Mouse (Mus musculus) heart, adult 11 months (tissue): ENCODE measurements around the gene Tbx10.
A peak's percentile ranks its signal among the peaks of the same experiment; 100 is the strongest.
"Not testable (repeated sequence)": the region's sequence is repeated elsewhere in the genome, so short reads cannot be mapped to it uniquely, and the experiment has no call there.

Experiments used
- DNase-seq: peaks from one replicate; pipeline ENCODE4 v3.0.0; 2022

Tbx10 gene

GRCm38 (mm10) chr19:4045966-4046865 is 53.7 kb downstream of the Tbx10 start, which contains the start of gene Gstp2:
TSS of gene Gstp2 (minus strand) at chr19:4046023.
- DNase-seq = peak; percentile 99

DNA sequence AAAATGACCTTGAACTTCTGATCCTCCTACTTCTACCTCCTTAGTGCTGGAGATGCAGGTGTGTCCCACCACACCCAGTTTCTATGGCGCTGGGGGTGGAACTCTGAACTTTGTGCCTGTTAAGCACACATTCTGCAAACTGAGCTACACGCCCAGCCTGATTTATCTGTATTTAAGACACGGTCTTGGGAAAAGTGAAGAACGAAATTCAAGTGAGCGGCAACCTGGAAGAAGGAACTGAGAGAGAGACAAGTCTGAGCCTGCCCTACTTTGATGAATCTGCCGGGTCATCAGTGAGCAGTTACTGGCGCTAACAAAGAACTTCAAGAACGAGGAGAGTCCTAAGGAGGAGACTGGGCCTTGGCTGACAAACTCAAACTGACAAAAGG is 54.3 kb downstream of the Tbx10 start:
- DNase-seq = peak; percentile 92

DNA sequence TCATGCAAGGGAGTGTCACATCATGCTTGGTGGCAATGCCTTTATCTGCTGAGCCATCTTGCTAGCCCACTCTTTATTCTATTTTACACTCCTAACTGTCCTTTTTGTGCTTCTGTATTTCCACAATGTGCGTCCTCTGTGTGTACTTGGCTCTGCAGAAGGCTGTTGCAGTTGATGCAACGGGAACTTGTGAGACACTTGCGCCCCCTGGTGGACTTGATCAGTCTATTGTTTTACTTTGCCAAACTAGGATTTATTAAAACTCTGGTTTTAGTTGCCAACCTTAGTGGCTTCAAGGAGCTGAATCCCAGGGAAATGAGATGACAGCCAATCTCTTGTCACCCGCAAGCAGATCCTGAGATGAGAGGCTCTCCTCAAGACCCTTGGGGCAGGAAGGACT is 55.3 kb downstream of the Tbx10 start:
- peak; percentile 94 for DNase-seq

DNA sequence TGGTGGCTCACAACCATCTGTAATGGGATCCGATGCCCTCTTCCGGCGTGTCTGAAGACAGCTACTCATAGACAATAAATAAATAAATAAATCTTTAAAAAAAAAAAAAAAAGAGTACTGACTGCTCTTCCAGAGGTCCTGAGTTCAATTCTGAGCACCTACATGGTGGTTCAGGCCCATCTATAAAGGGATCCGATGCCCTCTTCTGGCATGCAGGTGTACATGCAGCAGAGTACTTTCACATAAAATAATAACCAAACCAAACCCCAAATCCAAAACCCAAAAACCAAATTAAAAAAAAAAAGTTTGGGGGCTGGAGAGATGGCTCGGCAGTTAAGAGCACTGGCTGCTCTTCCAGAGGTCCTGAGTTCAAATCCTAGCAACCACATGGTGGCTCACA is 56.5 kb downstream of the Tbx10 start:
- DNase-seq = not testable (repeated sequence)
